Mouse (Mus musculus) bone marrow macrophage, adult 2 months (primary cell): ENCODE measurements around the gene Siah3.

Source experiments
- CTCF ChIP-seq: IDR thresholded peaks from 2 replicates; pipeline ENCODE4 v1.5.1; 2012; ENCODE audit warnings: low read depth, mild to moderate bottlenecking, low read length, moderate library complexity
- POLR2A ChIP-seq: IDR thresholded peaks from 2 replicates; pipeline ENCODE4 v1.6.1; 2012; ENCODE audit warnings: mild to moderate bottlenecking, low read depth, low read length, borderline replicate concordance

DNA sequence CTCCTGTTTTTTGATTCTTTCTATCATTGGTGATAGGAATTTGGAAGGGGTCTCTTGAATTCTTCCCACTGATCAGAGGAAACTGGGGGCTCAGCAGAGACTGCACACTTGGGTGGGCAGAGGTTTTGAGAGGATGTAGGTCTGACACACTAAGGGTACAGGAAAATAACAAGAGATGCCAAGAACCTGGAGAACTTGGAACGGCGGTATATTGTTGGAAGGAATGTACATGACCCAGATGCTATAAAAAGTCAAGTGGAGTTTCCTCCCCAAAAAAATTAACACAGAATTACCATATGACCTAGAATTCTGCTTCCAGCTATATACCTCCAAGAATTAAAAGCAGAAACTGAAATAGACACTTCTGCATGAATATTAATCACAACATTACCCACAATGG is 20.1 kb downstream of the Siah3 start:
- TF ChIP-seq CTCF (no peak), POLR2A (no peak)
